9 mouse cellular contexts compared by ENCODE assay signal in genomic region chr13:51022401-51023250, GRCm38 (mm10).
DNase-seq lines count a peak whose midpoint lies in the region; ATAC-seq and TF ChIP-seq lines count a peak whose summit lies in the region.
"Had no signal": no experiment of that assay in that cellular context is flagged by ENCODE, and none has a peak within 500 bp of the region (broad histone marks: within the 10 kb centered on the region; RNA-seq: fewer than 3 reads in every experiment).

No protein-coding gene starts in this region.

- no peak overlapping the region for H3K9ac ChIP-seq in forebrain, postnatal 0 days
- H3K9ac ChIP-seq in intestine, embryonic 15.5 days: no peak overlapping the region
- H3K9ac ChIP-seq in neural tube, embryonic 11.5 days (ENCODE audit: low read length): no peak overlapping the region
- no peak overlapping the region for H3K9ac ChIP-seq in liver, postnatal 0 days (replicated peaks)
- H3K9ac ChIP-seq: neural tube, embryonic 12.5 days had no signal

- no peaks in the 10 kb centered on the region for H3K27me3 ChIP-seq in forebrain, postnatal 0 days (ENCODE audit: insufficient read depth, low read length)
- no peaks in the 10 kb centered on the region for H3K27me3 ChIP-seq in intestine, embryonic 15.5 days (replicated peaks)
- H3K27me3 ChIP-seq in neural tube, embryonic 11.5 days (ENCODE audit: control insufficient read depth, insufficient read depth, low read length): no peaks in the 10 kb centered on the region
- no peaks in the 10 kb centered on the region for H3K27me3 ChIP-seq in liver, postnatal 0 days (ENCODE audit: insufficient read depth, low read length)
- H3K27me3 ChIP-seq: neural tube, embryonic 12.5 days had no signal

- no peaks in the 10 kb centered on the region for H3K9me3 ChIP-seq in forebrain, postnatal 0 days (ENCODE audit: low read length)
- no peaks in the 10 kb centered on the region for H3K9me3 ChIP-seq in intestine, embryonic 15.5 days
- H3K9me3 ChIP-seq in neural tube, embryonic 11.5 days (ENCODE audit: control insufficient read depth, low read length): no peaks in the 10 kb centered on the region
- no peaks in the 10 kb centered on the region for H3K9me3 ChIP-seq in liver, postnatal 0 days (ENCODE audit: low read length)
- H3K9me3 ChIP-seq: neural tube, embryonic 12.5 days had no signal

- no peak overlapping the region for H3K4me3 ChIP-seq in forebrain, postnatal 0 days (ENCODE audit: low read depth, low read length)
- H3K4me3 ChIP-seq in intestine, embryonic 15.5 days (replicated peaks): no peak overlapping the region
- H3K4me3 ChIP-seq in neural tube, embryonic 11.5 days (ENCODE audit: low read depth, low read length): no peak overlapping the region
- H3K4me3 ChIP-seq in liver, postnatal 0 days (ENCODE audit: low read depth, low read length): no peak overlapping the region
- H3K4me3 ChIP-seq in left cerebral cortex, adult 2 months: no peak overlapping the region
- H3K4me3 ChIP-seq: neural tube, embryonic 12.5 days had no signal

- ATAC-seq in forebrain, postnatal 0 days: peak; percentile 78
- peak; percentile 24; the same call in 1 of the 2 replicates for ATAC-seq in intestine, embryonic 15.5 days
- ATAC-seq in neural tube, embryonic 11.5 days (ENCODE audit: insufficient read depth, low FRiP score, low TSS enrichment): no peak
- no peak for ATAC-seq in liver, postnatal 0 days

- intact Hi-C loops in left cerebral cortex, adult 2 months (cut with DNase I): no loop called here

- no peaks in the 10 kb centered on the region for H3K4me1 ChIP-seq in forebrain, postnatal 0 days (ENCODE audit: insufficient read depth)
- peaks cover 16% of the 10 kb centered on the region for H3K4me1 ChIP-seq in intestine, embryonic 15.5 days (replicated peaks)
- no peaks in the 10 kb centered on the region for H3K4me1 ChIP-seq in neural tube, embryonic 11.5 days (ENCODE audit: control insufficient read depth, insufficient read depth, low read length)
- no peaks in the 10 kb centered on the region for H3K4me1 ChIP-seq in liver, postnatal 0 days (ENCODE audit: insufficient read depth)

- no peak for TF ChIP-seq EP300 in liver, postnatal 0 days (IDR thresholded peaks at IDR 0.05; ENCODE audit: low read depth)

- 0 out of 2 replicates have a peak overlapping the region, but pooled peaks have one; percentile 35 for H3K27ac ChIP-seq in forebrain, postnatal 0 days (ENCODE audit: low read depth, low read length)
- H3K27ac ChIP-seq in intestine, embryonic 15.5 days: peak overlapping the region; percentile 18
- 0 out of 2 replicates have a peak overlapping the region, but pooled peaks have one; percentile 35 for H3K27ac ChIP-seq in neural tube, embryonic 11.5 days (ENCODE audit: low read depth, low read length)
- no peak overlapping the region for H3K27ac ChIP-seq in liver, postnatal 0 days (ENCODE audit: low read depth)
- H3K27ac ChIP-seq in left cerebral cortex, adult 2 months: no peak overlapping the region
- H3K27ac ChIP-seq: neural tube, embryonic 12.5 days had no signal

- peak; percentile 20 to 28 for DNase-seq in cerebellum, postnatal 14 days
- no peak for DNase-seq in cerebellum, postnatal 36 days
- peak; percentile 46 for DNase-seq in Muller cell, postnatal 12 days (ENCODE audit: inconsistent ontology term)
- DNase-seq in forebrain, postnatal 0 days: peak; percentile 51
- no peak for DNase-seq in neural tube, embryonic 11.5 days (ENCODE audit: low spot score)
- DNase-seq in liver, postnatal 0 days: no peak
- DNase-seq in left cerebral cortex, adult 2 months (ENCODE audit: extremely low spot score in 1 of 2, low spot score in 2 of 2): no peak

- WGBS in forebrain, postnatal 0 days: 31% methylated on average over 13 of the region's 13 CpGs
- WGBS in intestine, embryonic 15.5 days: 42% methylated on average over 13 of the region's 13 CpGs
- 70% methylated on average over 13 of the region's 13 CpGs for WGBS in neural tube, embryonic 11.5 days
- 52% methylated on average over 13 of the region's 13 CpGs for WGBS in liver, postnatal 0 days (ENCODE audit: insufficient replicate concordance)

- H3K36me3 ChIP-seq in forebrain, postnatal 0 days (ENCODE audit: insufficient read depth): no peaks in the 10 kb centered on the region
- H3K36me3 ChIP-seq in intestine, embryonic 15.5 days: no peaks in the 10 kb centered on the region
- no peaks in the 10 kb centered on the region for H3K36me3 ChIP-seq in neural tube, embryonic 11.5 days (ENCODE audit: control insufficient read depth, insufficient read depth, low read length)
- no peaks in the 10 kb centered on the region for H3K36me3 ChIP-seq in liver, postnatal 0 days (replicated peaks; ENCODE audit: insufficient read depth, low read length)
- H3K36me3 ChIP-seq: neural tube, embryonic 12.5 days had no signal

- no peak overlapping the region for H3K4me2 ChIP-seq in forebrain, postnatal 0 days (ENCODE audit: low read depth)
- no peak overlapping the region for H3K4me2 ChIP-seq in intestine, embryonic 15.5 days (replicated peaks)
- no peak overlapping the region for H3K4me2 ChIP-seq in neural tube, embryonic 11.5 days (ENCODE audit: low read depth)
- H3K4me2 ChIP-seq in liver, postnatal 0 days (ENCODE audit: low read depth, low read length): no peak overlapping the region
- H3K4me2 ChIP-seq: neural tube, embryonic 12.5 days had no signal

- no peak for TF ChIP-seq CTCF in forebrain, postnatal 0 days (IDR thresholded peaks at IDR 0.05; ENCODE audit: low read depth)
- no peak for TF ChIP-seq CTCF in liver, postnatal 0 days (IDR thresholded peaks at IDR 0.05; ENCODE audit: low read depth)
- no peak for TF ChIP-seq CTCF in left cerebral cortex, adult 2 months (IDR thresholded peaks at IDR 0.05)

Comparison
In these comparisons a context has a peak if more than half of its experiments do, and no peak if none do; other contexts are left out.
1. DNase-seq: peak in cerebellum, postnatal 14 days (2 of 2), Muller cell, postnatal 12 days (single experiment) and forebrain, postnatal 0 days (single experiment); none in cerebellum, postnatal 36 days (0 of 2), neural tube, embryonic 11.5 days (single experiment), liver, postnatal 0 days (single experiment) and left cerebral cortex, adult 2 months (0 of 2).
2. ATAC-seq: peak in forebrain, postnatal 0 days (single experiment) and intestine, embryonic 15.5 days (single experiment); none in neural tube, embryonic 11.5 days (single experiment) and liver, postnatal 0 days (single experiment).
3. H3K27ac ChIP-seq: peak in forebrain, postnatal 0 days (single experiment), intestine, embryonic 15.5 days (single experiment) and neural tube, embryonic 11.5 days (single experiment); none in liver, postnatal 0 days (single experiment) and left cerebral cortex, adult 2 months (single experiment).